23 mouse cellular contexts compared by ENCODE assay signal in genomic region chr2:78980019-78980418, GRCm38 (mm10).
A peak's percentile ranks its signal among the peaks of the same experiment; 100 is the strongest.
DNase-seq lines count a peak whose midpoint lies in the region; ATAC-seq and TF ChIP-seq lines count a peak whose summit lies in the region.
"Had no signal": no experiment of that assay in that cellular context is flagged by ENCODE, and none has a peak within 500 bp of the region (broad histone marks: within the 10 kb centered on the region; RNA-seq: fewer than 3 reads in every experiment).

No protein-coding gene starts in this region.

- H3K27ac ChIP-seq in stomach, embryonic 14.5 days (ENCODE audit: low read length): no peak overlapping the region
- no peak overlapping the region for H3K27ac ChIP-seq in gastrocnemius, adult 2 months
- H3K27ac ChIP-seq: embryonic facial prominence, embryonic 12.5 days; liver, embryonic 12.5 days; neural tube, embryonic 12.5 days had no signal

- 65% methylated on average over 5 of the region's 5 CpGs for WGBS in stomach, embryonic 14.5 days

- no peak for TF ChIP-seq CTCF in gastrocnemius, adult 2 months (IDR thresholded peaks at IDR 0.05)

- H3K36me3 ChIP-seq in stomach, embryonic 14.5 days (ENCODE audit: control insufficient read depth, insufficient read depth, low read length): no peaks in the 10 kb centered on the region
- H3K36me3 ChIP-seq: embryonic facial prominence, embryonic 12.5 days; liver, embryonic 12.5 days; neural tube, embryonic 12.5 days had no signal

- no peaks in the 10 kb centered on the region for H3K27me3 ChIP-seq in stomach, embryonic 14.5 days (ENCODE audit: control insufficient read depth, insufficient read depth, low read length)
- H3K27me3 ChIP-seq: embryonic facial prominence, embryonic 12.5 days; liver, embryonic 12.5 days; neural tube, embryonic 12.5 days had no signal

- no peaks in the 10 kb centered on the region for H3K4me1 ChIP-seq in stomach, embryonic 14.5 days (ENCODE audit: control insufficient read depth, insufficient read depth, low read length)
- H3K4me1 ChIP-seq: embryonic facial prominence, embryonic 12.5 days; neural tube, embryonic 12.5 days had no signal

- no peak overlapping the region for H3K4me3 ChIP-seq in stomach, embryonic 14.5 days (ENCODE audit: low read depth, low read length)
- no peak overlapping the region for H3K4me3 ChIP-seq in gastrocnemius, adult 2 months
- H3K4me3 ChIP-seq: embryonic facial prominence, embryonic 12.5 days; liver, embryonic 12.5 days; neural tube, embryonic 12.5 days had no signal

- peak; percentile 50 for DNase-seq in CD4-positive, CD25-positive, alpha-beta regulatory T cell, adult 2 months (ENCODE audit: low read depth, low spot score)
- peak; percentile 75 for DNase-seq in thymus, postnatal 0 days (ENCODE audit: low spot score)
- no peak for DNase-seq in thymus, postnatal 10 days (ENCODE audit: low spot score in 2 of 2)
- DNase-seq in urinary bladder, postnatal 14 days (ENCODE audit: low spot score): no peak
- no peak for DNase-seq in gastrocnemius, adult 2 months
- DNase-seq: cerebellum, adult 9-10 months; cerebellum, postnatal 36 days; heart, postnatal 14 days; kidney, adult 9 months; kidney, postnatal 10 days; layer of hippocampus, postnatal 36 days; left cerebral cortex, postnatal 4 days; liver, postnatal 0 days; lung, postnatal 36 days had no signal

- ATAC-seq in CD4-positive, CD25-positive, alpha-beta regulatory T cell, adult 4 months: no peak
- peak; percentile 53; the same call in 1 of the 2 replicates for ATAC-seq in stomach, embryonic 14.5 days (ENCODE audit: insufficient number of reproducible peaks, insufficient read depth, low FRiP score, low read depth)
- ATAC-seq: forebrain, embryonic 16.5 days; hindbrain, embryonic 16.5 days; liver, embryonic 12.5 days; liver, postnatal 0 days; midbrain, embryonic 16.5 days had no signal

- H3K9me3 ChIP-seq in stomach, embryonic 14.5 days (ENCODE audit: control insufficient read depth, low read depth, low read length): no peaks in the 10 kb centered on the region
- H3K9me3 ChIP-seq: embryonic facial prominence, embryonic 12.5 days; liver, embryonic 12.5 days; neural tube, embryonic 12.5 days had no signal

- no peak overlapping the region for H3K4me2 ChIP-seq in stomach, embryonic 14.5 days (replicated peaks; ENCODE audit: low read depth, low read length)
- H3K4me2 ChIP-seq: embryonic facial prominence, embryonic 12.5 days; liver, embryonic 12.5 days; midbrain, embryonic 11.5 days; neural tube, embryonic 12.5 days had no signal

- H3K9ac ChIP-seq in stomach, embryonic 14.5 days (replicated peaks; ENCODE audit: low read depth, low read length): no peak overlapping the region
- H3K9ac ChIP-seq: embryonic facial prominence, embryonic 12.5 days; liver, embryonic 12.5 days; liver, postnatal 0 days; neural tube, embryonic 12.5 days had no signal

- intact Hi-C loops in gastrocnemius, adult 2 months (cut with DNase I): no loop called here

Comparison
In these comparisons a context has a peak if more than half of its experiments do, and no peak if none do; other contexts are left out.
1. DNase-seq: peak in CD4-positive, CD25-positive, alpha-beta regulatory T cell, adult 2 months (single experiment) and thymus, postnatal 0 days (single experiment); none in thymus, postnatal 10 days (0 of 2), urinary bladder, postnatal 14 days (single experiment) and gastrocnemius, adult 2 months (single experiment).